Mouse (Mus musculus) liver, postnatal 0 days (tissue): ENCODE data around the gene Nmt1. TPM values are rescaled to one million over a fixed set of nuclear protein-coding genes. Genes with fewer than 3 reads are reported as not detected.

Experiments
- ATAC-seq: fragments of 200-750 bp; cut with Nextera tagmentation; 2 replicates; pipeline ENCODE4 v1.8.0; 2017; ENCODE audit warnings: mild to moderate bottlenecking, moderate library complexity
- DNase-seq: peaks from one replicate; pipeline ENCODE4 v3.0.0-alpha.2; 2016
- H3K27ac ChIP-seq: fragments of 300-500 bp; sonication (generic); 2 replicates; pipeline ENCODE4 v1.5.1; 2014; ENCODE audit warnings: antibody characterized with exemption, moderate library complexity, mild to moderate bottlenecking, low read depth
- H3K27me3 ChIP-seq: fragments of 300-500 bp; sonication (generic); 2 replicates; pipeline ENCODE4 v1.6.1; 2014; ENCODE audit warnings: low read length, control low read depth, mixed read lengths; ENCODE audit not compliant: insufficient read depth
- H3K36me3 ChIP-seq: fragments of 300-500 bp; sonication (generic); replicated peaks from 2 replicates; pipeline ENCODE4 v1.6.1; 2014; ENCODE audit warnings: mild to moderate bottlenecking, control low read depth, low read length, moderate library complexity, mixed read lengths; ENCODE audit not compliant: insufficient read depth
- H3K4me1 ChIP-seq: fragments of 300-500 bp; sonication (generic); 2 replicates; pipeline ENCODE4 v1.6.1; 2014; ENCODE audit warnings: antibody characterized with exemption, mild to moderate bottlenecking, control low read depth; ENCODE audit not compliant: insufficient read depth
- H3K4me2 ChIP-seq: fragments of 300-500 bp; sonication (generic); 2 replicates; pipeline ENCODE4 v1.6.1; 2014; ENCODE audit warnings: low read depth, mild to moderate bottlenecking, low read length, moderate library complexity, mixed read lengths
- H3K4me3 ChIP-seq: fragments of 300-500 bp; sonication (generic); 2 replicates; pipeline ENCODE4 v1.5.1; 2014; ENCODE audit warnings: low read depth, low read length
- H3K9ac ChIP-seq: fragments of 300-500 bp; sonication (generic); replicated peaks from 2 replicates; pipeline ENCODE4 v1.6.1; 2014; ENCODE audit warnings: mild to moderate bottlenecking, moderate library complexity
- H3K9me3 ChIP-seq: fragments of 300-500 bp; sonication (generic); 2 replicates; pipeline ENCODE4 v1.6.1; 2016; ENCODE audit warnings: mild to moderate bottlenecking, control low read depth, low read length, mixed read lengths
- CTCF ChIP-seq: sonication (generic); IDR thresholded peaks from 2 replicates; pipeline ENCODE4 v1.5.1; 2016; ENCODE audit warnings: antibody characterized with exemption, low read depth
- EP300 ChIP-seq: IDR thresholded peaks from 2 replicates; pipeline ENCODE4 v1.6.1; 2016; ENCODE audit warnings: antibody characterized with exemption, low read depth, mild to moderate bottlenecking
- WGBS: fragments of 180-500 bp; shearing (Covaris S2); extraction: QIAGEN DNeasy Blood & Tissue Kit; methylation state at CpG from one replicate; pipeline ENCODE4 v1.1.7; 2014; ENCODE audit not compliant: insufficient replicate concordance; 5-methylcytosine and 5-hydroxymethylcytosine counted together
- polyA plus RNA-seq: library from polyadenylated mRNA; unstranded; fragments of >200 nt; fragmentation: Nextera tagmentation; extraction: Ambion mirVana; gene quantifications from 2 replicates; pipeline ENCODE4 v1.2.1, GENCODE M21; 2015

The Nmt1 gene
- polyA plus RNA-seq, 1 experiment from 2014 or later, result 37.5 TPM

- TF ChIP-seq CTCF (no peak), EP300 (no peak)
- DNase-seq, result no peak
- no peaks in the 10 kb centered on the region for H3K4me1 ChIP-seq
- ATAC-seq, result no peak
- H3K4me2 ChIP-seq, result no peak overlapping the region
- H3K9me3 ChIP-seq, result no peaks in the 10 kb centered on the region
- no peak overlapping the region for H3K9ac ChIP-seq
- no peak overlapping the region for H3K4me3 ChIP-seq
- 89% methylated on average over 5 of the region's 5 CpGs for WGBS
- H3K27me3 ChIP-seq, result no peaks in the 10 kb centered on the region
- no peak overlapping the region for H3K27ac ChIP-seq
- H3K36me3 ChIP-seq, result peaks cover 64% of the 10 kb centered on the region
These were observed 21.6 kb downstream of the Nmt1 start for GRCm38 (mm10) chr11:103049611-103050010.

- TF ChIP-seq EP300 (no peak), CTCF (no peak)
- H3K4me3 ChIP-seq, result no peak overlapping the region
- H3K27me3 ChIP-seq, result no peaks in the 10 kb centered on the region
- no peak for ATAC-seq
- 91% methylated on average over 9 of the region's 9 CpGs for whole genome bisulfite sequencing
- H3K4me2 ChIP-seq, result no peak overlapping the region
- DNase-seq, result no peak
- H3K9ac ChIP-seq, result no peak overlapping the region
- no peaks in the 10 kb centered on the region for H3K9me3 ChIP-seq
- H3K36me3 ChIP-seq, result peaks cover 62% of the 10 kb centered on the region
- no peak overlapping the region for H3K27ac ChIP-seq
- H3K4me1 ChIP-seq, result no peaks in the 10 kb centered on the region
These were observed 22.2 kb downstream of the Nmt1 start for GRCm38 (mm10) chr11:103050153-103050552.

- TF ChIP-seq CTCF (no peak), EP300 (no peak)
- peak; percentile 64 for ATAC-seq
These were observed 23.3 kb downstream of the Nmt1 start for GRCm38 (mm10) chr11:103051249-103051691.

GRCm38 (mm10) chr11:103052078-103052477 lies 24.1 kb downstream of the Nmt1 start:
- no peak for ATAC-seq
- H3K27ac ChIP-seq, result no peak overlapping the region
- no peak overlapping the region for H3K9ac ChIP-seq
- WGBS, result 89% methylated on average over 6 of the region's 6 CpGs
- H3K4me2 ChIP-seq, result no peak overlapping the region
- no peaks in the 10 kb centered on the region for H3K9me3 ChIP-seq
- no peak overlapping the region for H3K4me3 ChIP-seq
- peaks cover 64% of the 10 kb centered on the region for H3K36me3 ChIP-seq
- TF ChIP-seq CTCF, result no peak
- TF ChIP-seq EP300, result no peak
- H3K4me1 ChIP-seq, result no peaks in the 10 kb centered on the region
- DNase-seq, result no peak
- no peaks in the 10 kb centered on the region for H3K27me3 ChIP-seq

More at GRCm38 (mm10) chr11:103051249-103051691, 23.3 kb downstream of the Nmt1 start:
- H3K9ac ChIP-seq, result no peak overlapping the region
- peak overlapping the region; percentile 62; the same call in 1 of the 2 replicates for H3K27ac ChIP-seq
- H3K4me3 ChIP-seq, result no peak overlapping the region
- no peaks in the 10 kb centered on the region for H3K27me3 ChIP-seq
- WGBS, result 52% methylated on average over 8 of the region's 8 CpGs
- H3K36me3 ChIP-seq, result peaks cover 64% of the 10 kb centered on the region
- no peaks in the 10 kb centered on the region for H3K9me3 ChIP-seq
- no peaks in the 10 kb centered on the region for H3K4me1 ChIP-seq
- peak overlapping the region; percentile 18; the same call in 1 of the 2 replicates for H3K4me2 ChIP-seq
- DNase-seq, result peak; percentile 23

- ATAC-seq (no peak), DNase-seq (no peak)
- H3K9ac ChIP-seq, result no peak overlapping the region
- H3K27me3 ChIP-seq, result no peaks in the 10 kb centered on the region
- H3K9me3 ChIP-seq, result no peaks in the 10 kb centered on the region
- TF ChIP-seq EP300, result no peak
- no peak for TF ChIP-seq CTCF
- H3K36me3 ChIP-seq, result peaks cover 71% of the 10 kb centered on the region
- no peaks in the 10 kb centered on the region for H3K4me1 ChIP-seq
- no peak overlapping the region for H3K4me2 ChIP-seq
- WGBS, result 76% methylated on average over 18 of the region's 18 CpGs
- H3K27ac ChIP-seq, result peak overlapping the region; percentile 16; the same call in 1 of the 2 replicates
- H3K4me3 ChIP-seq, result no peak overlapping the region
These were observed 25.4 kb downstream of the Nmt1 start for GRCm38 (mm10) chr11:103053191-103054076.

GRCm38 (mm10) chr11:103054798-103055197 lies 26.8 kb downstream of the Nmt1 start:
- ATAC-seq, result no peak; the same call in 1 of the 2 replicates
- TF ChIP-seq CTCF (peak; percentile 86), EP300 (no peak)
- H3K4me2 ChIP-seq, result no peak overlapping the region
- H3K9ac ChIP-seq, result no peak overlapping the region
- H3K27me3 ChIP-seq, result no peaks in the 10 kb centered on the region
- no peak overlapping the region for H3K4me3 ChIP-seq
- no peaks in the 10 kb centered on the region for H3K4me1 ChIP-seq
- H3K36me3 ChIP-seq, result peaks cover 82% of the 10 kb centered on the region
- H3K9me3 ChIP-seq, result no peaks in the 10 kb centered on the region
- H3K27ac ChIP-seq, result no peak overlapping the region
- DNase-seq, result peak; percentile 76
- 47% methylated on average over 6 of the region's 6 CpGs for WGBS
